Mouse (Mus musculus) left cerebral cortex, postnatal 10 days (tissue): Measurements from ENCODE around the gene Hao1. TPM values are rescaled to one million over a fixed set of nuclear protein-coding genes. Genes with fewer than 3 reads are reported as not detected.

Source experiments
- DNase-seq, 2 experiments: peaks; one replicate each; pipeline ENCODE4 v3.0.0; 2021 to 2022; ENCODE audit warnings: low spot score in 2 of 2, mixed read lengths in 1 of 2; ENCODE audit errors: extremely low spot score in 1 of 2
- intact Hi-C: fragments of 180-260 bp; cut with DNase I; formaldehyde crosslinking; loops from one replicate; pipeline ENCODE4 v1.15.1; 2025
- total RNA-seq, 2 experiments: library from RNA; stranded (reverse); gene quantifications; 2 replicates each; pipeline ENCODE4 v1.2.3; 2021

Hao1 gene
- total RNA-seq, 2 experiments from 2014 or later: 0.17 TPM; not detected in 1

DNA sequence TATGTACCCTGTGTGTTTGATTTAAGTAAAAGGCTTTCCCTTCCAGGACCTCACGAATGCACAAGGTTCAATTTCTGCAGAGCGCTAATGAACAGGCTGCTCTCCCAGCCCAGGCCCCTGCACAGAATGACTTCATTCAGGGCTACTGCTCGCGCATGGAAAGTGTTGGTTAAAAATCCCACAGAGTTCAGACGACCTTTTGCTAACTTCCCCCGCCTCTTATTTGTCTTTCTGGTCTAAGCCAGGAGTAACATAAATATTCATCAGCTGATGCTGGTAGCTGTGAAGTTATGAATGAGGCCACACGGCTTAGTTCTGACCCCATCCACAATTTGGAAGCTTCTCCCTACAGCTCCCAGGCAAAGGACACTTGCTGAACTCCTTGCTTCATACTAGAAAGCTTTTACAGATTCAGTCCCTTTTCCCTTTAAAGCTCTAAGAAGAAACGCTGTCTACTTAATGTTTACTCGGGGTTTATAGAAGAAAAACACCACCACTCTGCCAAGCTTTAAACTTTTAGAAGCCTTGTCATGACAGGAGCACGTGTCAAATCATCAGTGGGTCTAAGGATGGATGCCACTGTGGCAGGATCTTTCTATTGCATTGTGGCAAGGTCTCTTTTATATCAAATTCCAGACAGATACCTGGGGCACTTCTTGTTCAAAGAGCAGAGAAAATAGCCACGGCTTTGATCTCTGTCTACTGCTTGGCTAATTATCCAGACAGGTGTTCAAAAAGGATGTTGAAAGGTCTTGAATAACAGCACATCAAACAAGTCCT, 67.9 kb downstream of the Hao1 start:
- no peak for DNase-seq
- intact Hi-C loops: loop anchor here (10.0 kb wide), 1 partner anchor 691 kb away; no protein-coding TSS in a partner anchor

DNA sequence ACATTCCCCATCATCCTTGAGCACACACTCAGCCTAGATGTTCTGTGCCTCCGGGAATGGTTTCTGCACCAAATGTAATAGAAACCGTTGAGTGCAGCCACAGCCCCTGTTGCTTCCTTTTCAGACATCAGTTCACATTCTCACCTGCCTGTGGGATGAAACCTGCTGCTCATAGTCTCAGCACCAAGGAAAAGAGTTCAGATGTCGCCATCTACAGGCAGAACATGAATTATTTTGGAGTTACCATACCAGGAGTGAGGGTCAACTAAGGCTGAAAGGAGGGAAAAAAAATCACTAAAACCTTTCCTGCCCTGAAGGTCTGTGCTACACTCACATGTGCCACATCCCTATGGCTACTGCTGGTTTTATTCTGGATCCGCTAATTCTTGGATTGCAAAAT, 71.5 kb downstream of the Hao1 start:
- intact Hi-C loops: loop anchor here (2.0 to 10.0 kb wide), 2 partner anchors 688 to 930 kb away; partner anchors contain the start of gene Bmp2
- peak in 1 of 2 experiments; percentile 19 for DNase-seq

GRCm38 (mm10) chr2:134481759-134482158, 72.4 kb downstream of the Hao1 start:
- intact Hi-C loops: loop anchor here (2.0 to 10.0 kb wide), 2 partner anchors 687 to 929 kb away; partner anchors contain the start of gene Bmp2
- DNase-seq: peak; percentile 68 to 80

DNA sequence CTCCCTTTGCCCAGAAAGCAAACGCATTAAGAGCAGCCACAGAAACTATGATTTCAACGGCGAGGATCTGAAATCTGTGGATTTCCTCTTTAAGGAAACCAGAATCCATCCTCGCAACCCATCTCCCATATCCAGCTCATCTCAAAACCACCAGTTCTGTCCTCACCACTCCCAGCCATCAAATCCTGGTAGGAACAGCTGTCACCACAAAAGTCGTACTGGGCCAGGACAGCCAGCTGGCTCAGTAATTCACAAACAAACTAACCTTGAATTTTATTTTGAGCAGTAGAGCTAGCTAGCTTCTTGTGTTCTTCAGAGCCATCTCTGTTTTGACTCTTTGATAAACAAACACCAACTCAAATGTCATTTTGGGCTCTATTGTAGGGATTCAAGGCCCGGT, 73.0 kb downstream of the Hao1 start:
- intact Hi-C loops: loop anchor here (10.0 kb wide), 1 partner anchor 686 kb away; no protein-coding TSS in a partner anchor

DNA sequence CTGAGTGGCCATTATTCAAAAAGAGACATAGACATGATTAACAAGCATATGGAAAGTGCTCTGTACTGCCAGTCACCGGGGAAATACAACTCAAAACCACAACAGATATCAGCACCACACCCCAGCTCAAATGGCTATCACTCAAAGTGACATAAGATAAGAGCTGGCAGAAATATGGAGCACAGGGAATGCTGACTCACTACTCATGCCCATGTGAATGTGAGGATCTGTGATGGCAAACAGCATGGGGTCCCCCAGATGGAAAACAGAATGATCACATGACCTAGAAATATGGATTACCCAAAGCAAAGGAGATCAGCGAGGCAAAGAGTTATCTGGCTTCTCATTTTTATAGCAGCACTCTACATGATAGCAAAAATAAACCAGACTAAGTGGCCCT, 89.0 kb downstream of the Hao1 start:
- DNase-seq: no peak
- intact Hi-C loops: no loop called here

More for the DNA sequence above, 73.0 kb downstream of the Hao1 start:
- DNase-seq: no peak

DNA sequence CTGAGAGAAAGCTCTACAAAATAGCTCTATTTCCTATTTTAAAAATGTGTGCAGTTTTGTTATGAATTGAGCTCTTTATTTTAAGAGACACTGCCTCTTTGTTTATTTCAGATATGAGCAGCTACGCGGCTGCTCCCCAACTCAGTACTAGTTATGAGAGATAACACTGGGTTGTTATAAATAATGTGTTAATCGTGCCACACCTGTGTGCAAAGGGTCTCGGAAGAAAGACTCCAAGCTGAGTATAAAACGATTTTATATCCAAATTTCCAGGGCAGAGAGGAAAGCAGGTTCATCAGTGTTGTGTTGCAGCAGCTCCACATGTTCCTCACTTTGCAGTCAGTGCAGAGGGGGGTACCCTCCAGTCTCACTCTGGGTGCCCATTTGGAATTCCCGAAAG, 91.8 kb downstream of the Hao1 start:
- DNase-seq: no peak
- intact Hi-C loops: no loop called here

DNA sequence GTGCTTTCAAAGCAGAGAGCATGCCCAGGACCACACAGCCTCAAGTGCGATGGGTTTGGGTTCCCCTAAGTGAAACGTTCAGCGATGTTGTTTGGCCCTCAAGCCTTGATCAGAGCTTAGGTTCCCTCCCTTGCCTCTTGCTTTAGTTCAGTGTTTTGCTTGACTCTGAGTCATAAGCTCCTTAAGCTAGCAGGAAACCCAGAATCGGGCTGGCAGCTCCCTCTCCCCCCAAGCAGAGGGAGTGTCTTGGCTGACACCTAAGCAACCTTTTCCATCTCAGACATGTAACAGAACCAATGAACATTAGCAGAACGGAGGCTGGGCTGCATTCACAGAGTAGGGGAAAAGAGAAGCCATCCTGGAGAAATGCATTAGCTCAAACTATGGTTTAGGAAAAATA, 93.3 kb downstream of the Hao1 start:
- DNase-seq: no peak
- intact Hi-C loops: no loop called here

DNA sequence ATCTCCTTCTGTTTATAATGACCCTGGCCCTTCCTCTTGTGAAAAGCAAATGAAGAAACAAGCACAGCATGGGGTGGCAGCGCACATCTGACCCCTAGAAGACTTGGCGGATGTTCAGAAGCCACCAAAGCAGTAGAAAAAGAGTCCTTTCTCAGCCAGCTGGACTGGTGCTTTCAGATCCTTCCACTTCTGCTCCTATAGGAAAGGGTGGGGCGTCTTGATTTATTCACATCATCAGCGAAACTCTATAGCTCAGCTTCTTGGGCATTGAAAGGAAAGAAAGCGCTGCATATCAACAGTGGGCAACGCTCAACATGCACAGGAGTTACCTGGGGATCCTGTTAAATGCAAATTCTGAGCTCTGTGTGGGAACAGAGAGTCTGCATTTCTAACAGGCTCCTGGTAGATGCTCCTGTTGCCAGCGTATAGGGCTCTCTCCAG, 98.1 kb downstream of the Hao1 start:
- intact Hi-C loops: no loop called here
- peak in 1 of 2 experiments; percentile 51 for DNase-seq

DNA sequence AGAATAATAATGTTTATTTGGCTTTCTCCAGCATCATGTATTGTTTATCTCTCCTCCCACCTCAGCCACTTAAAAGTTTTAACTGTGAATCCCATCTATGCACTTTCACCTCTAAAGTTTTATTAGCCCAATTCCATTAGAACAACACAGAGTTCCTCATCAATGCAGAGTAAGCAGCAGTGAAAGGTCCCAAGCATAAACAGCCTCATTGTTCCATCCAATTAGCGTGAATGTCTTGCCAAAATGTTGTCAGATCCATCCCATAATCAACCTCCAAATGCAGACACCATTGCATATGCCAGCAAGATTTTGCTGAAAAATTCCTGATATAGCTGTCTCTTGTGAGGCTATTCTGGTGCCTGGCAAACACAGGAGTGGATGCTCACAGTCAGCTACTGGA, 101.4 kb downstream of the Hao1 start:
- no peak for DNase-seq

DNA sequence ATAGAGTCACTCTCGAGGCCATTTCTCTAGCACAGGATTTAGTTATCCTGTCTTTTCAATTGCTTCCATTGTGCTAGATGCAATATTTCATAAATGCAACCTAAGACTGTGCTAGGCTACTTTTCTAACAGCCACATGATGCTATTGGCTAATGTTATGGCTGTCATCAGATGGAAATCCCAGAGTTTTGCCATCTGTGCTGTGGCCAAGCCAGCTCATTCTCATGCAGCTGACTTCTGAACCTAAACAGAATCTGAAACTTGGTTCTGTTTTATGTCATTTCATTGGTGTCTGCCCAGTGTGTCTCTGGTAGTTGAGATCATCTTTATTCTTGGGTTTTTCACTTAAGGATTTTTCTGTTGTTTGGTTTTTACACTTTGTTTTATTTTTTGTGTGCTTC, 103.2 kb downstream of the Hao1 start:
- intact Hi-C loops: no loop called here

More for the DNA sequence above, 101.4 kb downstream of the Hao1 start:
- intact Hi-C loops: no loop called here

More for the DNA sequence above, 103.2 kb downstream of the Hao1 start:
- DNase-seq: no peak

Other genes starting within 250 kb of the Hao1 start
- gene Tmx4, start 89.8 kb upstream of the Hao1 start, total RNA-seq: 100 to 1,000 TPM; 139 to 141 TPM
- 100 to 1,000 TPM; 158 to 161 TPM for gene Plcb1, start 231.7 kb upstream of the Hao1 start, total RNA-seq